Mouse (Mus musculus) stomach, embryonic 15.5 days (tissue): Measurements from ENCODE around the gene Olfr1048. TPM values are rescaled to one million over a fixed set of nuclear protein-coding genes. Genes with fewer than 3 reads are reported as not detected.
"Not testable (repeated sequence)": the region's sequence is repeated elsewhere in the genome, so short reads cannot be mapped to it uniquely, and the experiment has no call there.

Experiments used
- ATAC-seq: fragments of 200-750 bp; cut with Nextera tagmentation; 2 replicates; pipeline ENCODE4 v1.8.0; 2017; ENCODE audit warnings: low read depth, moderate number of reproducible peaks, moderate TSS enrichment; ENCODE audit not compliant: insufficient read depth, low FRiP score
- H3K27ac ChIP-seq: fragments of 300-500 bp; sonication (generic); 2 replicates; pipeline ENCODE4 v1.5.1; 2015; ENCODE audit warnings: mild to moderate bottlenecking, inconsistent platforms
- H3K27me3 ChIP-seq: fragments of 300-500 bp; sonication (generic); replicated peaks from 2 replicates; pipeline ENCODE4 v1.6.1; 2015; ENCODE audit warnings: inconsistent platforms
- H3K36me3 ChIP-seq: fragments of 300-500 bp; sonication (generic); 2 replicates; pipeline ENCODE4 v1.6.1; 2015; ENCODE audit warnings: inconsistent platforms
- H3K4me1 ChIP-seq: fragments of 300-500 bp; sonication (generic); 2 replicates; pipeline ENCODE4 v1.6.1; 2015; ENCODE audit warnings: inconsistent platforms
- H3K4me2 ChIP-seq: fragments of 300-500 bp; sonication (generic); 2 replicates; pipeline ENCODE4 v1.6.1; 2015; ENCODE audit warnings: mild to moderate bottlenecking, inconsistent platforms
- H3K4me3 ChIP-seq: fragments of 300-500 bp; sonication (generic); replicated peaks from 2 replicates; pipeline ENCODE4 v1.5.1; 2015; ENCODE audit warnings: inconsistent platforms
- H3K9ac ChIP-seq: fragments of 300-500 bp; sonication (generic); 2 replicates; pipeline ENCODE4 v1.6.1; 2015; ENCODE audit warnings: inconsistent platforms
- H3K9me3 ChIP-seq: fragments of 300-500 bp; sonication (generic); 2 replicates; pipeline ENCODE4 v1.6.1; 2016; ENCODE audit warnings: inconsistent platforms
- WGBS: fragments of 180-500 bp; shearing (Covaris S2); methylation state at CpG from one replicate; pipeline ENCODE4 v1.1.7; 2015; 5-methylcytosine and 5-hydroxymethylcytosine counted together
- polyA plus RNA-seq: library from polyadenylated mRNA; unstranded; fragments of >200 nt; fragmentation: Nextera tagmentation; extraction: Ambion mirVana; gene quantifications from 2 replicates; pipeline ENCODE4 v1.2.1, GENCODE M21; 2015

Gene Olfr1048
- not detected in 2 replicates for polyA plus RNA-seq

- no peaks in the 10 kb centered on the region for H3K27me3 ChIP-seq
- H3K4me2 ChIP-seq, result no peak within 1 kb of the TSS
- ATAC-seq, result no peak
- H3K27ac ChIP-seq, result no peak within 1 kb of the TSS
- no peaks in the 10 kb centered on the region for H3K36me3 ChIP-seq
- no peaks in the 10 kb centered on the region for H3K9me3 ChIP-seq
- no peaks in the 10 kb centered on the region for H3K4me1 ChIP-seq
- H3K9ac ChIP-seq, result no peak within 1 kb of the TSS
- H3K4me3 ChIP-seq, result no peak within 1 kb of the TSS
These were observed at the start of gene Olfr1048 for GRCm38 (mm10) chr2:86240189-86240588. Olfr1048 (minus strand) TSS chr2:86240289.

GRCm38 (mm10) chr2:86278988-86279387, 38.9 kb upstream of the Olfr1048 start, which contains the start of gene Olfr1051:
Olfr1051 (minus strand) TSS chr2:86279088.
- not testable (repeated sequence) for H3K27ac ChIP-seq, ATAC-seq, H3K4me2 ChIP-seq, H3K9ac ChIP-seq, H3K27me3 ChIP-seq, H3K9me3 ChIP-seq, H3K36me3 ChIP-seq, H3K4me3 ChIP-seq, H3K4me1 ChIP-seq

GRCm38 (mm10) chr2:86258228-86258627, 18.1 kb upstream of the Olfr1048 start, which contains the start of gene Olfr1049:
Olfr1049 (minus strand) TSS chr2:86258328.
- H3K4me3 ChIP-seq, result not testable (repeated sequence)

GRCm38 (mm10) chr2:86231301-86231700, 8.8 kb downstream of the Olfr1048 start, which contains the start of gene Olfr1047:
Olfr1047 (minus strand) TSS chr2:86231401.
- no peaks in the 10 kb centered on the region for H3K9me3 ChIP-seq
- H3K4me1 ChIP-seq, result no peaks in the 10 kb centered on the region
- H3K4me3 ChIP-seq, result no peak within 1 kb of the TSS
- WGBS, result 86% methylated on average over 1 of the region's 1 CpGs
- H3K36me3 ChIP-seq, result no peaks in the 10 kb centered on the region
- H3K9ac ChIP-seq, result no peak within 1 kb of the TSS
- H3K4me2 ChIP-seq, result no peak within 1 kb of the TSS
- H3K27me3 ChIP-seq, result no peaks in the 10 kb centered on the region
- H3K27ac ChIP-seq, result no peak within 1 kb of the TSS
- no peak for ATAC-seq

More at GRCm38 (mm10) chr2:86258228-86258627, 18.1 kb upstream of the Olfr1048 start, which contains the start of gene Olfr1049:
- not testable (repeated sequence) for H3K4me1 ChIP-seq, H3K27me3 ChIP-seq, H3K4me2 ChIP-seq, H3K27ac ChIP-seq, ATAC-seq, H3K9me3 ChIP-seq, H3K9ac ChIP-seq, H3K36me3 ChIP-seq

GRCm38 (mm10) chr2:86219214-86219613, 20.9 kb downstream of the Olfr1048 start, which contains the start of gene Olfr1046:
Olfr1046 (minus strand) TSS chr2:86219314.
- H3K36me3 ChIP-seq, result no peaks in the 10 kb centered on the region
- no peaks in the 10 kb centered on the region for H3K4me1 ChIP-seq
- ATAC-seq, result no peak
- H3K4me3 ChIP-seq, result no peak within 1 kb of the TSS
- H3K9me3 ChIP-seq, result no peaks in the 10 kb centered on the region
- no peak within 1 kb of the TSS for H3K9ac ChIP-seq
- H3K4me2 ChIP-seq, result no peak within 1 kb of the TSS
- H3K27me3 ChIP-seq, result no peaks in the 10 kb centered on the region
- 71% methylated on average over 2 of the region's 2 CpGs for WGBS
- H3K27ac ChIP-seq, result no peak within 1 kb of the TSS

GRCm38 (mm10) chr2:86202909-86203308, 37.2 kb downstream of the Olfr1048 start, which contains the start of gene Olfr1045:
Olfr1045 (minus strand) TSS chr2:86203009.
- Histone ChIP-seq H3K4me1 (no peaks in the 10 kb centered on the region), H3K4me2 (no peak within 1 kb of the TSS), H3K27ac (no peak within 1 kb of the TSS), H3K9ac (no peak within 1 kb of the TSS), H3K9me3 (no peaks in the 10 kb centered on the region), H3K4me3 (no peak within 1 kb of the TSS), H3K27me3 (no peaks in the 10 kb centered on the region), H3K36me3 (no peaks in the 10 kb centered on the region)
- no peak for ATAC-seq

- H3K27me3 ChIP-seq, result no peaks in the 10 kb centered on the region
- no peaks in the 10 kb centered on the region for H3K9me3 ChIP-seq
- H3K27ac ChIP-seq, result no peak overlapping the region
- H3K9ac ChIP-seq, result no peak overlapping the region
- H3K4me3 ChIP-seq, result no peak overlapping the region
- H3K36me3 ChIP-seq, result no peaks in the 10 kb centered on the region
- no peak for ATAC-seq
- no peaks in the 10 kb centered on the region for H3K4me1 ChIP-seq
- no peak overlapping the region for H3K4me2 ChIP-seq
- 49% methylated on average over 1 of the region's 1 CpGs for whole genome bisulfite sequencing
These were observed 44.2 kb downstream of the Olfr1048 start for GRCm38 (mm10) chr2:86195863-86196262.

- ATAC-seq, result no peak
- no peak within 1 kb of the TSS for H3K9ac ChIP-seq
- no peak within 1 kb of the TSS for H3K4me2 ChIP-seq
- no peaks in the 10 kb centered on the region for H3K4me1 ChIP-seq
- no peak within 1 kb of the TSS for H3K27ac ChIP-seq
- H3K9me3 ChIP-seq, result no peaks in the 10 kb centered on the region
- H3K36me3 ChIP-seq, result no peaks in the 10 kb centered on the region
- H3K27me3 ChIP-seq, result no peaks in the 10 kb centered on the region
- no peak within 1 kb of the TSS for H3K4me3 ChIP-seq
These were observed 54.5 kb downstream of the Olfr1048 start, which contains the start of gene Olfr52 for GRCm38 (mm10) chr2:86185583-86185982. Olfr52 (minus strand) TSS chr2:86185683.

Other genes with a start within 250 kb of the Olfr1048 start
- gene Olfr1031, start 250.0 kb downstream of the Olfr1048 start, polyA plus RNA-seq, result not detected in 2 replicates
- not detected in 2 replicates for gene Olfr1032, start 234.7 kb downstream of the Olfr1048 start, polyA plus RNA-seq
- gene Olfr1033, start 219.7 kb downstream of the Olfr1048 start, polyA plus RNA-seq, result 3.6 and 5.2 TPM in 2 replicates
- gene Olfr1034, start 194.4 kb downstream of the Olfr1048 start, polyA plus RNA-seq, result 0.05 and 0.10 TPM in 2 replicates
- gene Olfr1036, start 166.3 kb downstream of the Olfr1048 start, polyA plus RNA-seq, result not detected in 2 replicates
- gene Olfr1037, start 152.9 kb downstream of the Olfr1048 start, polyA plus RNA-seq, result not detected in 2 replicates
- gene Olfr1039, start 104.4 kb downstream of the Olfr1048 start, polyA plus RNA-seq, result not detected in 2 replicates
- not detected in 2 replicates for gene Olfr1040, start 93.6 kb downstream of the Olfr1048 start, polyA plus RNA-seq
- gene Olfr1042, start 78.5 kb downstream of the Olfr1048 start, polyA plus RNA-seq, result not detected in 2 replicates
- gene Olfr1043, start 72.8 kb downstream of the Olfr1048 start, polyA plus RNA-seq, result not detected in 2 replicates
- gene Olfr1044, start 62.5 kb downstream of the Olfr1048 start, polyA plus RNA-seq, result not detected in 2 replicates
- not detected in 2 replicates for gene Olfr52, start 54.6 kb downstream of the Olfr1048 start, polyA plus RNA-seq
- gene Olfr1045, start 37.3 kb downstream of the Olfr1048 start, polyA plus RNA-seq, result not detected in 2 replicates
- not detected in 2 replicates for gene Olfr1046, start 21.0 kb downstream of the Olfr1048 start, polyA plus RNA-seq
- gene Olfr1047, start 8.9 kb downstream of the Olfr1048 start, polyA plus RNA-seq, result not detected in 2 replicates
- not detected in 2 replicates for gene Olfr1049, start 18.0 kb upstream of the Olfr1048 start, polyA plus RNA-seq
- gene Olfr1051, start 38.8 kb upstream of the Olfr1048 start, polyA plus RNA-seq, result not detected in 2 replicates
- not detected in 2 replicates for gene Olfr1052, start 52.2 kb upstream of the Olfr1048 start, polyA plus RNA-seq
- not detected in 2 replicates for gene Olfr1053, start 75.0 kb upstream of the Olfr1048 start, polyA plus RNA-seq
- not detected in 2 replicates for gene Olfr1054, start 95.1 kb upstream of the Olfr1048 start, polyA plus RNA-seq
- not detected in 2 replicates for gene Olfr1055, start 110.0 kb upstream of the Olfr1048 start, polyA plus RNA-seq
- gene Olfr1056, start 122.2 kb upstream of the Olfr1048 start, polyA plus RNA-seq, result not detected in 2 replicates
- gene Olfr1057, start 138.1 kb upstream of the Olfr1048 start, polyA plus RNA-seq, result not detected in 2 replicates
- not detected in 2 replicates for gene Olfr1058, start 148.3 kb upstream of the Olfr1048 start, polyA plus RNA-seq
- gene Olfr1061, start 173.8 kb upstream of the Olfr1048 start, polyA plus RNA-seq, result not detected in 2 replicates
- not detected in 2 replicates for gene Olfr1062, start 186.5 kb upstream of the Olfr1048 start, polyA plus RNA-seq
- gene Olfr1065, start 210.3 kb upstream of the Olfr1048 start, polyA plus RNA-seq, result not detected in 2 replicates
- not detected in 2 replicates for gene Olfr1066, start 216.0 kb upstream of the Olfr1048 start, polyA plus RNA-seq
- not detected in 2 replicates for gene Olfr228, start 247.1 kb upstream of the Olfr1048 start, polyA plus RNA-seq